Mouse (Mus musculus) embryonic facial prominence, embryonic 11.5 days (tissue): ENCODE measurements at regions not wholly inside any gene's neighbourhood (a gene's known extent, or its start where the extent isn't known, plus 50 kb on each side); places are given as distances from the start of the nearest gene placed in this dataset.
"Not testable (repeated sequence)": the region's sequence is repeated elsewhere in the genome, so short reads cannot be mapped to it uniquely, and the experiment has no call there.

Source experiments
- ATAC-seq: fragments of 200-750 bp; cut with Nextera tagmentation; replicated peaks from 2 replicates; pipeline ENCODE4 v1.8.0; 2017; ENCODE audit warnings: low read depth; ENCODE audit not compliant: insufficient number of reproducible peaks, low FRiP score, low TSS enrichment
- DNase-seq: peaks from one replicate; pipeline ENCODE4 v3.0.0-alpha.2; 2015; ENCODE audit warnings: low spot score
- H3K27ac ChIP-seq: fragments of 300-500 bp; sonication (generic); replicated peaks from 2 replicates; pipeline ENCODE4 v1.5.1; 2014; ENCODE audit warnings: mild to moderate bottlenecking, low read depth, low read length, control low read depth
- H3K27me3 ChIP-seq: fragments of 300-500 bp; sonication (generic); 2 replicates; pipeline ENCODE4 v1.6.1; 2014; ENCODE audit warnings: mild to moderate bottlenecking, low read length, moderate library complexity, mixed read lengths; ENCODE audit not compliant: control insufficient read depth, insufficient read depth
- H3K36me3 ChIP-seq: fragments of 300-500 bp; sonication (generic); replicated peaks from 2 replicates; pipeline ENCODE4 v1.6.1; 2014; ENCODE audit warnings: low read depth, mild to moderate bottlenecking, low read length, moderate library complexity, mixed read lengths; ENCODE audit not compliant: control insufficient read depth, insufficient read depth
- H3K4me1 ChIP-seq: fragments of 300-500 bp; sonication (generic); 2 replicates; pipeline ENCODE4 v1.6.1; 2014; ENCODE audit warnings: low read length, mixed read lengths; ENCODE audit not compliant: control insufficient read depth, insufficient read depth
- H3K4me2 ChIP-seq: fragments of 300-500 bp; sonication (generic); 2 replicates; pipeline ENCODE4 v1.6.1; 2014; ENCODE audit warnings: low read depth, mild to moderate bottlenecking, control low read depth, low read length, moderate library complexity
- H3K4me3 ChIP-seq: fragments of 300-500 bp; sonication (generic); 2 replicates; pipeline ENCODE4 v1.5.1; 2014; ENCODE audit warnings: low read depth, low read length, control low read depth
- H3K9ac ChIP-seq: fragments of 300-500 bp; sonication (generic); replicated peaks from 2 replicates; pipeline ENCODE4 v1.6.1; 2014; ENCODE audit warnings: mild to moderate bottlenecking, control low read depth, low read length
- H3K9me3 ChIP-seq: fragments of 300-500 bp; sonication (generic); replicated peaks from 2 replicates; pipeline ENCODE4 v1.6.1; 2016; ENCODE audit warnings: mild to moderate bottlenecking, low read length, inconsistent platforms, mixed read lengths; ENCODE audit not compliant: control insufficient read depth
- WGBS: fragments of 180-500 bp; shearing (Covaris S2); extraction: QIAGEN DNeasy Blood & Tissue Kit; methylation state at CpG from one replicate; pipeline ENCODE4 v1.1.7; 2014; 5-methylcytosine and 5-hydroxymethylcytosine counted together

DNA sequence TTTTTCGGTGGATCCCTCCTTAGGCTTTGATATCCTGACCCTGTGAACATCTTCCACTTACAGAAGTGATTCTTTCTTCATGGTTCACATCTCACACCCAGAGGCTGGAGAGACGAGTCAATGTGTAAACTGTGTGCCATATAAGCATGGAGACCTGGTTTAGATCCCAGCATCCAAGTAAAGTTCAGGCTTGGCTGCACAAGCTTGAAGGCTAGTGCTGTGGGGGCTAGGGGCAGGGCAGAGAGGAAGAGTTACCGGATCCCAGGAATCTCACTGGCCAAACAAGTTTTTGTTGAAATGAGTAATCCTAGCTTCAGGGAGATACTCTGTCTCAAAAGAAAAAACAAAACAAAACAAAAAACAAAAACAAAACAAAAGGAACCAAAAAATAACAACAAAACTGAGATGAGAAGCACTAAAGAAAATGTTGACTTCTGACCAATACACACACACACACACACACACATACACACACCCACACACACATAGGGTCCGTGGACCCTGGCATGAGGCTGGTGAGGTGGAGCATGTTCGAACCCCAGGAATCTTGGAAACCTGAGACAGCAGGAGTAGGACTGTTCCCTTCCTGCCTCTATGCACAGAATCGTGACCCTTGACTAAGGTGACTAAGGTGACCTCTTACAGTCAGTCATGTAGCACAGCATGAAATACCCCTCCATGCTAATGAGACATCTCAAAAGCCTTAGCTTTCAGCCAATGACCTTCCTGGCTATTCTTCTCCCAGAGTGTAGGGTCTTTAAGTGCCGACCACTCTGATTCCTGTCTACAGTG is 55.2 kb downstream of the Gm12728 start:
- 71% methylated on average over 7 of the region's 7 CpGs for WGBS
- no peak for ATAC-seq
- H3K4me1 ChIP-seq = 0 out of 2 replicates have a peak, but pooled peaks cover 2% of the 10 kb centered on the region
- H3K4me2 ChIP-seq = no peak overlapping the region
- H3K36me3 ChIP-seq = no peaks in the 10 kb centered on the region
- H3K9ac ChIP-seq = no peak overlapping the region
- no peak for DNase-seq
- no peaks in the 10 kb centered on the region for H3K9me3 ChIP-seq
- no peak overlapping the region for H3K4me3 ChIP-seq
- no peaks in the 10 kb centered on the region for H3K27me3 ChIP-seq
- H3K27ac ChIP-seq = no peak overlapping the region

DNA sequence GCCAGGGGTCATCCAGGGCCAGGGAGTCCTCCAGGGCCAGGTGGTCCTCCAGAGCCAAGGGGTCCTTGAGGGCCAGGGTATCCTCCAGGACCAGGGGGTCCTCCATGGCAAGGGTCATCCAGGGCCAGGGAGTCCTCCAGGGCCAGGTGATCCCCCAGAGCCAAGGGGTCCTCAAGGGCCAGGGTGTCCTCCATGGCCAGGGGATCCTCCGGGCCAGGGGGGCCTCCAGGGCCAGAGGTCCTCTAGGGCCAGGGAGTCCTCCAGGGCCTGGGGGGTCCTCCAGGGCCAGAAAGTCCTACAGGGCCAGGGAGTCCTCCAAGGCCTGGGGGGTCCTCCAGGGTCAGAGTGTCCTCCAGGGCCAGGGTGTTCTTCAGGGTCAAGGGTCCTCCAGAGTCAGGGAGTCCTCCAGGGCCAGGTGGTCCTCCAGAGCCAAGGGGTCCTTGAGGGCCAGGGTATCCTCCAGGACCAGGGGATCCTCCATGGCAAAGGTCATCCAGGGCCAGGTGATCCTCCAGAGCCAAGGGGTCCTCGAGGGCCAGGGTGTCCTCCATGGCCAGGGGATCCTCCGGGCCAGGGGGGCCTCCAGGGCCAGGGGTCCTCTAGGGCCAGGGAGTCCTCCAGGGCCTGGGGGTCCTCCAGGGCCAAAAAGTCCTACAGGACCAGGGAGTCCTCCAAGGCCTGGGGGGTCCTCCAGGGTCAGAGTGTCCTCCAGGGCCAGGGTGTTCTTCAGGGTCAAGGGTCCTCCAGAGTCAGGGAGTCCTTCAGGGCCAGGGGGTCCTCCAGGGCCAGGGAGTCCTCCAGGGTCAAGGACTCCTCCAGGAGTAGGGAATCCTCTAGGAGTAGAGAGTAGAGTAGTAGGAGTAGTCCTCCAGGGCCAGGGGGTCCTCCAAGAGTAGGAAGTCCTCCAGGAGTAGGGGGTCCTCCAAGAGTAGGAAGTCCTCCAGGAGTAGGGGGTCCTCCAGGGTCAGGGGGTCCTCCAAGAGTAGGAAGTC is 56.6 kb downstream of the Gm12728 start:
- 82% methylated on average over 3 of the region's 3 CpGs for WGBS
- peak; percentile 51; the same call in 1 of the 2 replicates for ATAC-seq
- not testable (repeated sequence) for H3K4me2 ChIP-seq, H3K4me1 ChIP-seq, H3K36me3 ChIP-seq, H3K27ac ChIP-seq, DNase-seq, H3K27me3 ChIP-seq, H3K9me3 ChIP-seq, H3K4me3 ChIP-seq, H3K9ac ChIP-seq

DNA sequence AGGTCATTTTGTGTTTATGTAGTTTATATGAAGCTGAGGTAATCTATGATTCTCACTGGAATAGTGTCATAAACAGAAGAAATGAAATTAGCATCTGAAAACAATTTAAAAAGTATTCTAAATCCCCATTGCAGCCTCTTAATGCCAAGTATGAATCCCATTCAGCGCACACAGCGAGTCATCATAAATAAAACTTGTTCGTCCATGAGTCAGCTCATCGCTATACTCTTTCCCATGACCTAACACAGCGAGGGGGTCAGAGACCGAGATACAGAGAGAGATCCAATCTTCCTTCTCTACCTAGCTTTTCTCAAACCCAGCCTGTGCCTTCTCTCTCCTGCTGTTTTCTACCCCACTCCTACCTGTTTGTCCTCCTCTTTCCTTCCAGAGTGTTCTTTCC is 63.4 kb downstream of the Gm12728 start:
- no peaks in the 10 kb centered on the region for H3K9me3 ChIP-seq
- ATAC-seq (no peak), DNase-seq (no peak)
- H3K4me2 ChIP-seq = no peak overlapping the region
- H3K4me1 ChIP-seq = no peaks in the 10 kb centered on the region
- H3K9ac ChIP-seq = no peak overlapping the region
- 92% methylated on average over 6 of the region's 6 CpGs for WGBS
- H3K27ac ChIP-seq = no peak overlapping the region
- H3K27me3 ChIP-seq = no peaks in the 10 kb centered on the region
- H3K36me3 ChIP-seq = no peaks in the 10 kb centered on the region
- no peak overlapping the region for H3K4me3 ChIP-seq

DNA sequence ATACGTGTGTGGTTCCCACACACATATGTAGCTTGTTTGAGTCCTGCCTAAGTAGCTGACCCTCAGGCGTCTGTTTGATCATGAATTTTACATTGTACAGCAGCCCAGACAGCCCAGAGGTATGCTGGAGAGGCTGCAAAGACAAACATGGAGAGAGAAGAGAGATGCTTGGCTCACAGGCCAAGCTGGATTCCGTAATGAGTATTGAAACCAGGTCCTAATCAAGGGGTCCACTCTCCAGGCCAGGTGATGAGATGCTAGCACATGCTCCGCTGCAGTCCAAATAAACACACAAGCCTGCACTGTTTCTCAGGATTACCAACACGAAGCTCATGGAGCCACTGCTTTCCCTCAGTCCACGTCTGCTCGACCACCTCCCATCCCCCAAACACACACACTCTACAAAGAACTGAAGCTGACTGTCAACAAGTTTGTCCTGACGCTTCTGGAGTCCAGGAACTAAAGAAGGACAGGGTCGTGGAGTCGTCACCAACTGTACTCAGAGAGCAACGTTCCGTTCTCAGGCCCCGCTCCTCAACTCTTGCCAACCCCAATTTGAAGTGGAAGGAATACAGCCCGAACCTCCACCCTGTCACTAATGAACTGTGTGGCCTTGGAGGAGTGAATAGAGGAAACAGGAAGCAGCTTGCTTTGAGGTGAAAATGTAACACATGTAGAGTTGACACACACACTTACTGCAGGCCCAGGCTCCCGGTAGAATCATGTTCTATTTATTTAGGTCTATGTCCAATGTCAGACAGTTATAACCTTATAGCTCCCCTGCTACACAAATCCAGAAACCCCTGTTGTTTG is 69.6 kb downstream of the Gm12728 start:
- ATAC-seq = no peak

DNA sequence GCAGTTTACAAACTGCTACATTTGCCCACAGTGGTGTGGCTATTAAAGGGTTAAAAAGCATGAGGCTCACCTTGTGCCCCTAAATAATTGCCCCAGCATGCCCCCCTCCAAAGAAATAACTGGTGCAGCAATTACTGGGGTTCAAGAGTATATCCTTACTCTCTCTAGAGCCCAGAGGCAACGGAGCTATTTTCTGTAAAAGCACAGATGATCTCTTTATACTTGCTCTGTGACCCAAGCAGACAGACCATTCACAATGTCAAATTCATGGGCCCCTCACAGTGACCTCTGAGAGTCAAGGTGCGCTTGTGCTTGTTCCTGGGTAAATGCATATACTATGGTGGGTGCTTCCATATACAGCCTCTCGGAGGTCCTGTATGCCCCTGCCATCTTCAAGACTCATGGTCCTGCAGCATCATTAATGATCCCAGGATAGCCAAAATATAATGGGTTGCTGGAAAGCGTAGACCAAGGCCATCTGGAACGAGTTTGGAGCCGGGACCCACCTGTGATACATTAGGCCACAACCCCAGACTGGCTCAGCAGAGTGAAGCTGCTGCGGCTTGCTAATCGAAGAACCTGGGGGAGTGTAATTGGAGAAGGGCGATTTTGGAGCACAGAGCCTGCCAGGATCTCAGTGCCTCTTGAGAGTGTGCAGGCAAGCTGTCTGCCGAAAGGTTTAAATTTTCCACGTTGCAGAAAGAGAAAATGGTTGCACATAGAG is 71.4 kb downstream of the Gm12728 start:
- Histone ChIP-seq H3K9me3 (no peaks in the 10 kb centered on the region), H3K27ac (peak overlapping the region; percentile 88), H3K9ac (no peak overlapping the region), H3K36me3 (no peaks in the 10 kb centered on the region), H3K27me3 (no peaks in the 10 kb centered on the region), H3K4me3 (no peak overlapping the region), H3K4me1 (peaks cover 5% of the 10 kb centered on the region), H3K4me2 (peak overlapping the region; percentile 16)
- WGBS = 24% methylated on average over 11 of the region's 11 CpGs
- peak; percentile 90 for ATAC-seq
- DNase-seq = peak; percentile 95

More for the DNA sequence above, 69.6 kb downstream of the Gm12728 start:
- Histone ChIP-seq H3K27me3 (no peaks in the 10 kb centered on the region), H3K27ac (peak overlapping the region; percentile 29; the same call in 1 of the 2 replicates), H3K9ac (no peak overlapping the region), H3K4me2 (no peak overlapping the region), H3K4me1 (peaks cover 5% of the 10 kb centered on the region), H3K9me3 (no peaks in the 10 kb centered on the region), H3K4me3 (no peak overlapping the region), H3K36me3 (no peaks in the 10 kb centered on the region)
- 54% methylated on average over 15 of the region's 15 CpGs for WGBS
- DNase-seq = no peak

DNA sequence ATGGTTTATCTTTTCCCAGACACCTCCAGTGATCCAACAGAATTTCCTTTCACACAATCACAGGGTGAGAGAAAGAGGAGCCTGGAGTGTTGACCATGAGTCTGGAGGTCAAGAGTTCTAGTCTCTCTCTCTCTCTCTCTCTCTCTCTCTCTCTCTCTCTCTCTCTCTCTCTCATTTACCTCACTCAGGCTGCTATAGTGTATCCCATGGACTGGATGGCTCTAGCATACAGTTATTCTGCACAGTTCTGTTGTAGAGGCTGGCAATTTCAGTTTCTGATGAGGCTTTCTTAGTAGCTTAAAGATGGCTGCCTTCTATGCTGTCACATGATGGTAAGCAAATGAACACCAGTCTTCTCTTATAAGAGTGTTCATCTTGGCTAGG is 72.0 kb downstream of the Gm12728 start:
- Histone ChIP-seq H3K4me2 (no peak overlapping the region), H3K36me3 (no peaks in the 10 kb centered on the region), H3K9ac (no peak overlapping the region), H3K27me3 (no peaks in the 10 kb centered on the region), H3K4me1 (peaks cover 5% of the 10 kb centered on the region), H3K27ac (peak overlapping the region; percentile 88), H3K4me3 (no peak overlapping the region), H3K9me3 (no peaks in the 10 kb centered on the region)
- DNase-seq (no peak), ATAC-seq (peak; percentile 51; the same call in 1 of the 2 replicates)

DNA sequence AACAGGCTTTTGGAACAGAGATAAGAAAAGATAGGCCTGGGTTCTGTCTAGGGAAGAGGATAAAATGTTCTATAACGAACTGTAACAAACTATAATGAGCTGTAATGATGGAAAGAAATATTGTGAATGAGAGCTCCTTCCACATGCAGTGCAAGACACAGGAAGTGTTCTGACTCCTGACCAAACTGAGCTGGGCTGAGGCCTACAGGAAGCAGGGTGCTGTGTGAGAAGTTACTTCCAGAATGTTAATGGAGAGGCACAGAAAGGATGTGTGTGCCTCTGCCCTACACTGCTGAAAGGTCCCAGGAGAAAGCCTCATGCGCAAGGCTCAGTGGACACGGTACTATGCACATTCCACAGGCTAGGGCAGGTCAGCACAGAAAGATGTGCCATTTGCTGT is 80.8 kb downstream of the Gm12728 start:
- no peak overlapping the region for H3K27ac ChIP-seq
- 66% methylated on average over 3 of the region's 3 CpGs for WGBS

More for the DNA sequence above, 80.8 kb downstream of the Gm12728 start:
- Histone ChIP-seq H3K9ac (no peak overlapping the region), H3K9me3 (no peaks in the 10 kb centered on the region), H3K27me3 (no peaks in the 10 kb centered on the region), H3K4me3 (no peak overlapping the region), H3K4me2 (no peak overlapping the region), H3K36me3 (no peaks in the 10 kb centered on the region), H3K4me1 (no peaks in the 10 kb centered on the region)
- DNase-seq = no peak
- ATAC-seq = no peak
